ENCODE assay signal across 9 mouse cellular contexts in the genomic region with DNA sequence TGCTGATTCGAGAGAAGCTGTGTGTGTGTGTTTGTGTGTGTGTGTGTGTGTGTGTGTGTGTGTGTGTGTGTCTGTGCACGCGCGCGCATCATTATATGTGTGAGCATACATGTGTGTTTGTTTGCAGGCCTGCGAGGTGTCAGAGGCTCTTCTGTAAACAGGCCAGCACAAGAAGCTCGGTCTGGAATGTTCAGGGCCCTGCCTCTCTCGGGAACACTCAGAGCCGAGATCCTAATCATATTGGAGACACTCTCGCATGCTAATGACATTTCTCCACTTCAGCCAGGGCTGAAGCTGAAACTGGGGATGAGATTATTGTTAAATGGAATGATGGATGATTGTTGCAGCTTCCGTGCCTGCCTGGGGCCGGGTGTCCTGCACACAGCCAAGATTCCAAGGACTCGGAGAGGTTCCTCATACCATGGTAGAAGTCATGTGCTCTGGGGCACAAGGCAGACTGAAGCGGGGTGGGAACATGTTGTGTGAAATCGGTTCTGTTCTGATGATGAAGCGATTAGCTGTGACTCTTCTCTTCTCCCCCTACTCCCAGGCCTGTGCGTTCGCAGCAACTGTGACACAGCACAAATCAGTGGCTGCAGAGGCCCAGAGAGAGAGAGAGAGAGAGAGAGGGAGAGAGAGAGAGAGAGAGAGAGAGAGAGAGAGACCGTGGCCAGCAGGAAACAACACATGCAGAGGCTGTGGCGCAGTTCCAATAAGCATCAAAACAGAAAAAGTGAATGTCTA.
DNase-seq lines count a peak whose midpoint lies in the region; ATAC-seq lines count a peak whose summit lies in the region.
"Had no signal": no experiment of that assay in that cellular context is flagged by ENCODE, and none has a peak within 500 bp of the region (broad histone marks: within the 10 kb centered on the region; RNA-seq: fewer than 3 reads in every experiment).

No protein-coding gene starts in this region.

- 0 out of 2 replicates have a peak, but pooled peaks have one; percentile 43 for ATAC-seq in kidney, embryonic 15.5 days (replicated peaks; ENCODE audit: low FRiP score)
- no peak for ATAC-seq in kidney, embryonic 16.5 days (ENCODE audit: low FRiP score, low TSS enrichment)
- peak; percentile 54 for ATAC-seq in forebrain, embryonic 15.5 days (replicated peaks)
- ATAC-seq in midbrain, embryonic 14.5 days (ENCODE audit: low FRiP score, low TSS enrichment) = peak; percentile 43; the same call in 1 of the 2 replicates

- H3K9ac ChIP-seq in kidney, embryonic 15.5 days = no peak overlapping the region
- no peak overlapping the region for H3K9ac ChIP-seq in kidney, embryonic 16.5 days (replicated peaks; ENCODE audit: low read length)
- no peak overlapping the region for H3K9ac ChIP-seq in forebrain, embryonic 15.5 days (replicated peaks)
- H3K9ac ChIP-seq in midbrain, embryonic 14.5 days (replicated peaks; ENCODE audit: low read length) = no peak overlapping the region
- H3K9ac ChIP-seq: liver, embryonic 13.5 days had no signal

- peak; percentile 15 to 38 for DNase-seq in heart, postnatal 14 days
- peak; percentile 55 for DNase-seq in midbrain, embryonic 14.5 days
- DNase-seq in left cerebral cortex, postnatal 10 days (ENCODE audit: extremely low spot score in 1 of 2, low spot score in 2 of 2) = no peak
- DNase-seq in layer of hippocampus, adult 9-10 months (ENCODE audit: low spot score) = no peak
- no peak for DNase-seq in right cerebral cortex, postnatal 14 days
- DNase-seq: liver, embryonic 13.5 days had no signal

- intact Hi-C loops in heart, postnatal 14 days (cut with DNase I) = no loop called here
- intact Hi-C loops in left cerebral cortex, postnatal 10 days (cut with DNase I) = no loop called here

- H3K4me3 ChIP-seq in kidney, embryonic 15.5 days (replicated peaks) = no peak overlapping the region
- no peak overlapping the region for H3K4me3 ChIP-seq in kidney, embryonic 16.5 days (ENCODE audit: low read length)
- H3K4me3 ChIP-seq in forebrain, embryonic 15.5 days = no peak overlapping the region
- H3K4me3 ChIP-seq in midbrain, embryonic 14.5 days (replicated peaks; ENCODE audit: low read depth, low read length) = no peak overlapping the region
- H3K4me3 ChIP-seq: liver, embryonic 13.5 days had no signal

- WGBS in kidney, embryonic 15.5 days = 65% methylated on average over 20 of the region's 20 CpGs
- 65% methylated on average over 20 of the region's 20 CpGs for WGBS in kidney, embryonic 16.5 days
- 63% methylated on average over 20 of the region's 20 CpGs for WGBS in forebrain, embryonic 15.5 days
- WGBS in midbrain, embryonic 14.5 days = 49% methylated on average over 20 of the region's 20 CpGs

- no peak overlapping the region for H3K4me2 ChIP-seq in kidney, embryonic 15.5 days
- H3K4me2 ChIP-seq in kidney, embryonic 16.5 days (replicated peaks; ENCODE audit: low read depth, low read length) = no peak overlapping the region
- H3K4me2 ChIP-seq in forebrain, embryonic 15.5 days (replicated peaks) = no peak overlapping the region
- H3K4me2 ChIP-seq in midbrain, embryonic 14.5 days (ENCODE audit: low read length) = no peak overlapping the region
- H3K4me2 ChIP-seq: liver, embryonic 13.5 days had no signal

- no peaks in the 10 kb centered on the region for H3K36me3 ChIP-seq in kidney, embryonic 15.5 days
- H3K36me3 ChIP-seq in kidney, embryonic 16.5 days (ENCODE audit: insufficient read depth, low read length) = no peaks in the 10 kb centered on the region
- H3K36me3 ChIP-seq in forebrain, embryonic 15.5 days = no peaks in the 10 kb centered on the region
- no peaks in the 10 kb centered on the region for H3K36me3 ChIP-seq in midbrain, embryonic 14.5 days (ENCODE audit: control insufficient read depth, insufficient read depth, low read length)
- H3K36me3 ChIP-seq: liver, embryonic 13.5 days had no signal

- no peaks in the 10 kb centered on the region for H3K9me3 ChIP-seq in kidney, embryonic 15.5 days (replicated peaks)
- no peaks in the 10 kb centered on the region for H3K9me3 ChIP-seq in kidney, embryonic 16.5 days (ENCODE audit: low read length)
- no peaks in the 10 kb centered on the region for H3K9me3 ChIP-seq in forebrain, embryonic 15.5 days
- H3K9me3 ChIP-seq in midbrain, embryonic 14.5 days (ENCODE audit: control insufficient read depth, low read length) = no peaks in the 10 kb centered on the region
- H3K9me3 ChIP-seq: liver, embryonic 13.5 days had no signal

- H3K27me3 ChIP-seq in kidney, embryonic 15.5 days = no peaks in the 10 kb centered on the region
- no peaks in the 10 kb centered on the region for H3K27me3 ChIP-seq in kidney, embryonic 16.5 days (ENCODE audit: insufficient read depth, low read length)
- no peaks in the 10 kb centered on the region for H3K27me3 ChIP-seq in forebrain, embryonic 15.5 days
- H3K27me3 ChIP-seq in midbrain, embryonic 14.5 days (ENCODE audit: control insufficient read depth, insufficient read depth, low read length) = no peaks in the 10 kb centered on the region
- H3K27me3 ChIP-seq: liver, embryonic 13.5 days had no signal

- no peak overlapping the region for H3K27ac ChIP-seq in kidney, embryonic 15.5 days
- H3K27ac ChIP-seq in kidney, embryonic 16.5 days (ENCODE audit: low read length) = no peak overlapping the region
- H3K27ac ChIP-seq in forebrain, embryonic 15.5 days (replicated peaks) = no peak overlapping the region; the same call in 1 of the 2 replicates
- peak overlapping the region; percentile 66 for H3K27ac ChIP-seq in midbrain, embryonic 14.5 days (replicated peaks; ENCODE audit: low read depth, low read length)
- H3K27ac ChIP-seq: liver, embryonic 13.5 days had no signal

- 0 out of 2 replicates have a peak, but pooled peaks cover 2% of the 10 kb centered on the region for H3K4me1 ChIP-seq in kidney, embryonic 15.5 days
- H3K4me1 ChIP-seq in kidney, embryonic 16.5 days (ENCODE audit: insufficient read depth, low read length) = no peaks in the 10 kb centered on the region
- peaks cover 10% of the 10 kb centered on the region for H3K4me1 ChIP-seq in forebrain, embryonic 15.5 days
- 0 out of 2 replicates have a peak, but pooled peaks cover 7% of the 10 kb centered on the region for H3K4me1 ChIP-seq in midbrain, embryonic 14.5 days (ENCODE audit: control insufficient read depth, insufficient read depth, low read length)
- H3K4me1 ChIP-seq: liver, embryonic 13.5 days had no signal

Comparison
In these comparisons a context has a peak if more than half of its experiments do, and no peak if none do; other contexts are left out.
1. DNase-seq: peak in heart, postnatal 14 days (2 of 2) and midbrain, embryonic 14.5 days (single experiment); none in left cerebral cortex, postnatal 10 days (0 of 2), layer of hippocampus, adult 9-10 months (single experiment) and right cerebral cortex, postnatal 14 days (single experiment).